Mouse (Mus musculus): ENCODE data around the gene Ctbp2.

The Ctbp2 gene

GRCm38 (mm10) chr7:133041784-133042183 is 82.4 kb downstream of the Ctbp2 start:
- in situ Hi-C loops (cut with MboI, MseI) = no loop called here

DNA sequence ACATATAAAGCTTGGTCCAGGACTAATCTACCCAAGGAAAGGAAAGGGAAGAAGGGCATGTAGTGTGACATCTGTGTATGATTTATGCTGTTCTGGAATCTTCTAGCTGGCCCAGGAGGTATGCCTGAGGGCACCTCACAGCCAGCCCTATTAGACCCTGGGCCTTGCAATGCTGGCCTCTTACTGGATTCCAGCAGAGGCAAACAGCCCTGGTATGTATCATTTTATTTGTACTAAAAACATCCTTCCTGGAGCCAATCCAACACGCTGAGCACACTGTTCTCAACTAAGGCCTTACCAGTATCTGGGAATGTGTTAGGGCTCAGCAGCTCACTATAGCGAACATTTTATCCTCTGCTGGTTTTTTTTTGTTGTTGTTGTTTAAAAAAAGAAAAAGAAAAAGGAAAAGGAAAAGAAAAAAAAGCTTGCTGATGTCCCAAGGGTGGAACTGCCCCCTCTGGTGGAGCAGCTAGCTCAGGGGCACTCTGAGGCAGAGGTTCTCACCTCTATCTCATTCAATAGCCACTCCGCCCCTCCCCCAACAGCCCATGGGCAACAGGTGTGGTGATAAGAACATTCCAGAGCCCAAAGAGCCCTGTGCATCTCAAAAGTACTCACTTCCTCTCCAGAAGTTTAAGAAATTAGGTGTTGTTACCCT is 83.3 kb downstream of the Ctbp2 start:
- in situ Hi-C loops (cut with MboI, MseI) = no loop called here

DNA sequence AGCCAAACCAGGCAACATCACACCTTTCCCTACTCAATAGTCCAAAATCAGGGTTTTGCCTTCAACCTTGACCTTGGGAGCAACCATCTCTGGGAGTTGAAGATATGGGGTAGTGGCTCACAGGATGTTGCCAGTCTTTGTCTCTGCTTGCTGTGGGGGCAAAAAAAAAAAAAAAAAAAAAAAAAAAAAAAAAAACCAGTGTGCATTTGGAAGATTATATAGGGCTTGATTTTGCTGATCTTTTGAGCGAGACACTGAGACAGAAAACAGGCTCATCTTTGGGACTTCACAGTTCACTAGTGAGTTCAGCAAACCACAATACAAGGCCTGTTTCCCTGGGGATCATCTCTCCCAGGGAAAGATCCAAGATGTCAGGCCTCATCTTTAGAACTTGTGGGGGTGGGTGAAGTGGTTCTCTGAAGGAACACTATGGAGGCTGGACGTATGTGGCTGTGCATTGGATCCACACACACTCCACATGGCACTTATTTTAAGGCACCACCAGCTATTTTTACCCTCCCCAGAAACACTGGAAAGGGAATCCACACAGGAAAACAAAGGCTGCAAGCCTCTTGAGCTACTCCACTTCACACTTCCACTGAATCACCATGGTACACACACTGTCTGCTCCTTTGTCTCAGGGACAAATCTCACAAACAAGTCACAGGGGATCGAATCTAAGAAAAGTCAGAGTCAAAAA is 84.4 kb downstream of the Ctbp2 start:
- in situ Hi-C loops (cut with MboI, MseI) = no loop called here

- in situ Hi-C loops (cut with MboI, MseI) = no loop called here
Measured at GRCm38 (mm10) chr7:133037618-133038017, 86.5 kb downstream of the Ctbp2 start.

GRCm38 (mm10) chr7:133037217-133037616 is 86.9 kb downstream of the Ctbp2 start:
- in situ Hi-C loops (cut with MboI, MseI) = no loop called here

DNA sequence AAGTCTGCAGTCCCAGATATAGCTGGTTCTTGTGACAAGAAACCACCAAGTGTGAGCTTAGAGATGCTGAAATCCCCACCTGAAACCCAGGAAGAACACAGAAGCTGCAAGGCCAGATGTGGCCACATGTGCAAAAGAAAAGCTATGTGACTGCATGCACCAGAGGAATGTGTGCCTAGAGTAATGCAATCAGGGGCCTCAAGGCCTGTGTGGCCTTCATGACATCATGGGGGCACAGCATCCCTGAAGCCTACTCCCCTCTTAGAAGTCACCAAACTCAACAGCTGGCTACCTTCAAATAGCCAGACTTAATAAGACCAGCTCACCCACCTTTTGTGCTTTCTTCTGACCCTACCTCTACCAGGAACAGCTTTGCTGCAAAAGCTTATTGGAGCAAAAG is 88.3 kb downstream of the Ctbp2 start:
- in situ Hi-C loops (cut with MboI, MseI) = no loop called here

DNA sequence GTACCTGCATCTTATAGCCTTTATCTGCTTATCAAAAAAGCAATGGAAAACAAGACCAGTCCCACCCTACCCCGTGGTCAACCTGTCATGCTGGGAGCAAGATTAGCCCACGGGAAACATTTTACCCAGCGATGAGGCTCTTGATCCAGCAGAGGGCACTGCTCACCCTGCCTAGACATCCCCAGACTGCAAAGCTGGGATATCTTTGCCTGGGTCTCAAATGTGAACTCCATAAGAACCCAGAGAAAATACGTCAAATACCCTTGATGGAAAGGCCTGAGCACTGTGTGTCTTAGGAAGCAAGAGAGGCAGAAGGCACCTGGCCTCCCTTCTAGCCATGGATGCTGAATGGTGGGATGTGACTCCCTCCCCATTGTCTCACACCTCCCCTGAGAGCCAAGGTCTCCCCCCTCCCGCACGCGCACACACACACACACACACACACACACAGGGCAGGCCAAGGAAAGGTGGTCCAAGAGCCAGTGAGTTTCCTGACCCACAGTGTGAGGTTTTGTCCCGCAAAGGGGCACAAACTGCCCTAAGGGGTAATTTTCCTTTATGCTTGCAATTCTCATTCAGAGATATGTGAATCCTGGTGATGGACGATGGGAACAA is 91.5 kb downstream of the Ctbp2 start:
- in situ Hi-C loops (cut with MboI, MseI) = no loop called here

DNA sequence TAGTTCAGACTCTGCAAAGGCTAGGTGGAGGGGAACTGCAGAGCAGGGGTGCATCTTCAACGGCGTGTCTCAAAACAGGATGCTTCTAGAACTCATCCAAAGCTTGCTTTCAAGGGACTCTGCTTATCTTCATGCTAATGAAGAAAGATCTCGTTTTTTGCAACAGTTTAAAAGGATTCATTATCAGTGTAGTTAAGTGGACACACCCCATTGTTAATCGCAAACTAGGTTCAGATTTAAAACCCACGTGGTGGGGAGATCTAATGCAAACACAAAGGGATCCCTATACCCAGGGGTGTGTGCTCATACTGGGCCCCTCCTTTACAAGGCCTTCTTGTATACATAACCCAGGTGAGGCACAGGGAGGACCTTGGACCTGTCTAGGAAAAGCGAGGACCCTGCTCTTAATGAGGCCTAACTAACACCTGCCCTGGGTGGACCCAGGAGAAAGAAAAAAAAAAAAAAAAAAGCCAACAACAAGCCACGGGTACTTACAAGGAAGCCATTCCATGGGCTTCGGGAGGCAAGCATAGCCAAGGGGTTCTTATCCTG is 94.6 kb downstream of the Ctbp2 start:
- in situ Hi-C loops (cut with MboI, MseI) = no loop called here

GRCm38 (mm10) chr7:133029004-133029403 is 95.2 kb downstream of the Ctbp2 start:
- in situ Hi-C loops (cut with MboI, MseI) = no loop called here

DNA sequence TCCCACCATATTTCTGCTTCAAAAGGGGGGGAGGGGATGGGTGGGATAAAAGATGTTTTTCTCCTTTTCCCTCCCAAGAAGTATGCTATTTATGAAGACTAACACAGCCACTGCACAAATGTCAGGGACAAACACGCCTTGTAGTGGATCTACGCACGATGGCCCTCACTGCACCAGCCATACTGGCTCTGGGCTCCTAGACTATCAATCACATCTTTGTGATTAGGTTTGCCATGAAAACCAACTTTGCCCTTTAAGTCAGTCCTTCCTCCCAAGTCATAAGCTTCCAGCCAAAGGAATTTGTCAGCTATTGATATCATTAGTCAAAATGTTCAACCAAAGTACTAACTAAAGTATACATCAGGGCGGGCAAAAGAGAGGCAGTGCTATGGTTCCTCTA is 96.2 kb downstream of the Ctbp2 start:
- in situ Hi-C loops (cut with MboI, MseI) = no loop called here

DNA sequence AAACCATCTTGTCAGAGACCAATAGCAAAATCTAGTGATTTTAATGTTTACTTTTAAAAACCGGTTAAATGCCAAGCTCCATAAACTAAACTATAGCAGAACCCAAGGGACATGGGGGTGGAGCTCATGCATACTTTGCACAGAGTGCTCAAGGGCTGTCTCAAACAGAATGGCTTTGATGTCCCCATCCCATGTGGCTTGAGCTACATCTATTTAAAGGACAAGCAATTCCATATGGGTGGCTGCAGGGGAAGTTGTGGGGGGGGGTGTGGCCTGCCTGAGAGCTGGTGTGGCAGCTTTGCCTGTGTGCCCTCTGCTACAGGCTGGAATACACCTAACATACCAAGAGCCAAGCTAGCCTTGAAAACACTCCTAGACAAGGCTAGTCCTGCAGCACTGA is 99.5 kb downstream of the Ctbp2 start:
- in situ Hi-C loops (cut with MboI, MseI) = no loop called here

DNA sequence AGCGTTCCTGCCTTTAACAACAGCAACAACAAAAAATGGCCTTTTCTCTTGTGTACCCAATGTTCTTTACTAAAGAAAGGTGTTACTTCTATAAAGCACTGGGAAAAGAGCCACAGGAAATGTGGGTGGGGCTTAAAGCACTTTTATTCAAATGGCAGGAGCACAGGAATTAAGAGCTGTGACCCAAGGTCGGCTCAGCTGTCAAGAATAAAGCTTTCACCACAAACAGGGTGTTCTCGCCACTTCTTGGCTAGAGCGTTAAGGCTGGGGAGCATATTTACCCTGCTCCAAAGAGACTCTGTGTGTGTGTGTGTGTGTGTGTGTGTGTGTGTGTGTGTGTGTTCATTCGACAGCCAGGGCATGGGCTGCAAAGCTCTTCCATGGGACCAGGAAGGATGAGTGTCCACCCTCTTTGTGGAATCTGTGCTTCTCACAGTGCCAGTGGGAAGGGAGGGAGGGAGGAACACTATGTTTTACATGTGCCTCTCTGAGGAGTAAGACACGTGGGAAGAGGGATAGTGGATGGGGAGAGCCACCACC is 104.6 kb downstream of the Ctbp2 start:
- in situ Hi-C loops (cut with MboI, MseI) = no loop called here

- in situ Hi-C loops (cut with MboI, MseI) = no loop called here
Measured at GRCm38 (mm10) chr7:133018961-133019360, 105.2 kb downstream of the Ctbp2 start.

DNA sequence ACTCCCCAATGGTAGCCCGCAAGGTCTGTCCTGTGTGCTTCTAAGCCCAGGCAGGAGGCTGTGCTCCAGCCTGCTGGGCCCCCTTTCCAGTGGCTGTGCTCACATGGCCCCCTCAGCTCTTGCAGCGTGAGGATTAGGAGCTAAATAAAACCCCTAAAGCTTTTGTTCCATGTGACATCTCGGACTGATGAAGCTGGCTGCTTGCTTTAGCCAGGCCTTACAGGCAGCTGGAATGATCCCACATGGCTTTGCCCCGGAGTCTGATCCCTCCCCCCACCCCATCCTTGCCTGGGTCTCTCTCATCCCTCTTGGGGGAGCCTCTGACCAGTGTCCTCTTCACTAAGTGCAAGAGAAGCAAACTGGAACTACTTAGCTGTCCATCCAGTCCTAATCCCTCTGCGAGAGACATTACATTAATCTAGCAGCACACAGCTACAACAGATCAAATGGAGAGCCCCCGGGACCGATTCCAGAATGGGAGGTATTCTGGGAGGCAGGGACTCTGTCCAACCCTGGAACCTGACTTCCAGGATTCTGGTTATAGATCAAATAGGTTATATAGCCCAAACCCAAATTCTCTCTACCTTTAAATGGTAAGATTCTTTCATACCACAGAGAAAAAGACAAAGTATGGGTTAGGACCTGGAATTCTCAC is 108.6 kb downstream of the Ctbp2 start:
- in situ Hi-C loops (cut with MboI, MseI) = no loop called here

DNA sequence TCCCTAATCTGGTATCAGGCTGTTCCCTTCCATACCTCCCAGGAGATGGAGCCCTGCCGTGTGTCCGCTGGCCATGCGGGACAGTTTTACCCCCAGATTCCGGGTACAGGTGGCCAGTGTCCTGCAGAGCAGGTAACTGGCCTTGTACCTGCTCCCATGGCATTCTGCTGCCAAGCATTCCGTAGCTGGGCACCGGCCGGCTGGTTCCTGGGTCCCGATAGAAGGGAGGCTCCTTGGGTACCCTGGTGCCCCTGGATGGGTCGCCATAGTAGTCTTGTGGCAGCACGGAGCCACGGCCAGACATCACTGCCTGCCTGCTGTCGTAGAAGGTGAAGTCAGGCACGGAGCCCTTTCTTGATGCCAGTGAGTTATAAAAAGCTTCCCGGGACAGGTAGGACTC is 109.5 kb downstream of the Ctbp2 start:
- in situ Hi-C loops (cut with MboI, MseI) = no loop called here

DNA sequence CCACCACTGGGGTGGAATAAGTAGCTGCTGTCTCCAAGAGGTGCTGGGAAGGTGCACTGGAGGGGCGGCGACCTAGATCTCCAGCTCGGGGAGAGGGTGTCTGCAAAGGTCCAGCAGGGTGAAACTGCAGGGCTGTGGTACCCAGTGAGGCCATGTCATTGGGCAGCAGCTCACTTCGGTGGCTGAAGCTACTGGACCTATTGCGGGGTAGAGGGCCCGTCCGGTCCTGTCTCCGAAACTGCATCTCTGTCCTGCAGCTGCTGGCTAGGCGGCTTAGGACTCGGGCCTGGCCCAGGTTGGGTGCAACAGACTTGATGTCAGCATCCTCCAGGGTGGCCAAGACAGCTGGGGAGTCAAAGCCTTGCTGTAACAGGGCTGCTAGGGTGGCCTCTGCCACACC is 110.2 kb downstream of the Ctbp2 start:
- in situ Hi-C loops (cut with MboI, MseI) = no loop called here

GRCm38 (mm10) chr7:133012637-133013366 is 111.4 kb downstream of the Ctbp2 start:
- in situ Hi-C loops (cut with MboI, MseI) = no loop called here

GRCm38 (mm10) chr7:133011611-133012010 is 112.5 kb downstream of the Ctbp2 start:
- in situ Hi-C loops (cut with MboI, MseI) = no loop called here

- in situ Hi-C loops (cut with MboI, MseI) = no loop called here
Measured at GRCm38 (mm10) chr7:133011191-133011590, 113.0 kb downstream of the Ctbp2 start.

- in situ Hi-C loops (cut with MboI, MseI) = no loop called here
Measured at GRCm38 (mm10) chr7:133010477-133010876, 113.7 kb downstream of the Ctbp2 start.

- in situ Hi-C loops (cut with MboI, MseI) = no loop called here
Measured at GRCm38 (mm10) chr7:133009676-133010075, 114.5 kb downstream of the Ctbp2 start.

Data from T-helper 1 cell (primary cell).